Mouse (Mus musculus): ENCODE measurements around the gene Defa31. TPM values are rescaled to one million over a fixed set of nuclear protein-coding genes. Genes with fewer than 3 reads are reported as not detected.
"Not testable (repeated sequence)": the region's sequence is repeated elsewhere in the genome, so short reads cannot be mapped to it uniquely, and the experiment has no call there.

Gene Defa31
- not detected in 2 replicates for polyA plus RNA-seq (2016; fragmentation: Nextera tagmentation; extraction: Ambion mirVana)

DNA sequence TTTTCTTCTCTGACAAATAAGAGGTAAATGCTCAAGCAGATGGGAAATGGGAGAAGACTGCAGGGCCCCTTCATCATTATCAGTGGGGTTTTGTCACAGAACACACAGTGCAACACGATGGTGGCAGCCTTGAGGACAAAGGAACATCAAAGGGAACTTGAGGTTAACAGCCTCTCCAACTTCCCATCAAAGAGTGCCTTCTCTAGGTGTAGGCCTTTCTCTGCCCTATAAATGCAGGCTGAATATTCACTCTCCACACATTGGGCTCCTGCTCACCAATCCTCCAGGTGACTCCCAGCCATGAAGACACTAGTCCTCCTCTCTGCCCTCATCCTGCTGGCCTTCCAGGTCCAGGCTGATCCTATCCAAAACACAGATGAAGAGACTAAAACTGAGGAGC lies at the start of gene Defa31:
Defa31 (plus strand) TSS at position 301 of the 400 bp plus-strand sequence.
- not testable (repeated sequence) for H3K27me3 ChIP-seq; H3K9me3 ChIP-seq; H3K4me2 ChIP-seq (replicated peaks); H3K27ac ChIP-seq (replicated peaks); H3K4me1 ChIP-seq; H3K36me3 ChIP-seq; H3K4me3 ChIP-seq; ATAC-seq (ENCODE audit: low FRiP score, low read depth); H3K9ac ChIP-seq (replicated peaks)
- WGBS, result no CpG with 5 or more reads among the region's 1 CpGs

DNA sequence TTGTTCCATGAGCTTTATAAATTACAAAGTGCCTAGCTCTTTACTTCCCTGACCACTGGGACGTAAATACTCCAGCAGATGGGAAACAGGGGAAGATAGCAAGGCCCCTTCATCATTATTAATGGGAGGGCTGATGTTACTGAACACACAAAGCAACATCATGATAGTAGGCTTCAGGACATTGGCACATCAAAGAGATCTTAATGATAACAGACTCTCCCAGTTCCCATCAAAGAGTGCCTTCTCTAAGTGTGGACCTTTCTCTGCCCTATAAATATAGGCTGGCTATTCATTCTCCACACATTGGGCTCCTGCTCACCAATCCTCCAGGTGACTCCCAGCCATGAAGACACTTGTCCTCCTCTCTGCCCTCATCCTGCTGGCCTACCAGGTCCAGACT lies 29.4 kb upstream of the Defa31 start, which contains the start of gene Defa22:
Defa22 (plus strand) TSS at position 301 of the 400 bp plus-strand sequence.
- not testable (repeated sequence) for H3K4me2 ChIP-seq (replicated peaks); H3K27ac ChIP-seq (replicated peaks); H3K4me1 ChIP-seq; H3K36me3 ChIP-seq; H3K27me3 ChIP-seq; ATAC-seq (ENCODE audit: low FRiP score, low read depth); H3K9ac ChIP-seq (replicated peaks); H3K4me3 ChIP-seq; H3K9me3 ChIP-seq
- no CpG with 5 or more reads among the region's 1 CpGs for WGBS

DNA sequence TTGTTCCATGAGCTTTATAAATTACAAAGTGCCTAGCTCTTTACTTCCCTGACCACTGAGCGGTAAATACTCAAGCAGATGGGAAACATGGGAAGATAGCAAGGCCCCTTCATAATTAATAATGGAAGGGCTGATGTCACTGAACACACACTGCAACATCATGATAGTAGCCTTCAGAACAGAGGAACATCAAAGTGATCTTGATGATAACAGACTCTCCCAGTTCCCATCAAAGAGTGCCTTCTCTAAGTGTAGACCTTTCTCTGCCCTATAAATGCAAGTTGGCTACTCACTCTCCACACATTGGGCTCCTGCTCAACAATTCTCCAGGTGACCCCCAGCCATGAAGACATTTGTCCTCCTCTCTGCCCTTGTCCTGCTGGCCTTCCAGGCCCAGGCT lies 9.8 kb downstream of the Defa31 start, which contains the start of gene Gm15293:
Gm15293 (plus strand) TSS at position 301 of the 400 bp plus-strand sequence.
- H3K27me3 ChIP-seq; H3K36me3 ChIP-seq; ATAC-seq (ENCODE audit: low FRiP score, low read depth); H3K27ac ChIP-seq (replicated peaks); H3K4me1 ChIP-seq; H3K4me2 ChIP-seq (replicated peaks); H3K4me3 ChIP-seq; H3K9ac ChIP-seq (replicated peaks); H3K9me3 ChIP-seq: not testable (repeated sequence)
- WGBS, result no CpG with 5 or more reads among the region's 1 CpGs

Other genes with a start within 250 kb of the Defa31 start
- gene AY761185, start 246.9 kb upstream of the Defa31 start, polyA plus RNA-seq (2016; fragmentation: Nextera tagmentation; extraction: Ambion mirVana), result not detected in 2 replicates
- not detected in 2 replicates for gene Defa21, start 166.1 kb upstream of the Defa31 start, polyA plus RNA-seq (2016; fragmentation: Nextera tagmentation; extraction: Ambion mirVana)
- not detected in 2 replicates for gene Defa23, start 136.6 kb upstream of the Defa31 start, polyA plus RNA-seq (2016; fragmentation: Nextera tagmentation; extraction: Ambion mirVana)
- gene Defa35, start 126.6 kb upstream of the Defa31 start, polyA plus RNA-seq (2016; fragmentation: Nextera tagmentation; extraction: Ambion mirVana), result not detected in 2 replicates
- not detected in 2 replicates for gene Defa25, start 107.2 kb upstream of the Defa31 start, polyA plus RNA-seq (2016; fragmentation: Nextera tagmentation; extraction: Ambion mirVana)
- not detected in 2 replicates for gene Gm14851, start 95.6 kb upstream of the Defa31 start, polyA plus RNA-seq (2016; fragmentation: Nextera tagmentation; extraction: Ambion mirVana)
- gene Defa30, start 57.0 kb upstream of the Defa31 start, polyA plus RNA-seq (2016; fragmentation: Nextera tagmentation; extraction: Ambion mirVana), result not detected in 2 replicates
- gene Defa22, start 29.3 kb upstream of the Defa31 start, polyA plus RNA-seq (2016; fragmentation: Nextera tagmentation; extraction: Ambion mirVana), result not detected in 2 replicates
- gene Gm15293, start 9.9 kb downstream of the Defa31 start, polyA plus RNA-seq (2016; fragmentation: Nextera tagmentation; extraction: Ambion mirVana), result not detected in 2 replicates
- gene Gm15292, start 58.1 kb downstream of the Defa31 start, polyA plus RNA-seq (2016; fragmentation: Nextera tagmentation; extraction: Ambion mirVana), result not detected in 2 replicates
- gene Defa27, start 123.9 kb downstream of the Defa31 start, polyA plus RNA-seq (2016; fragmentation: Nextera tagmentation; extraction: Ambion mirVana), result not detected in 2 replicates
- gene Defa29, start 135.4 kb downstream of the Defa31 start, polyA plus RNA-seq (2016; fragmentation: Nextera tagmentation; extraction: Ambion mirVana), result not detected in 2 replicates
- not detected in 2 replicates for gene Defa2, start 186.9 kb downstream of the Defa31 start, polyA plus RNA-seq (2016; fragmentation: Nextera tagmentation; extraction: Ambion mirVana)
- not detected in 2 replicates for gene Defa33, start 200.2 kb downstream of the Defa31 start, polyA plus RNA-seq (2016; fragmentation: Nextera tagmentation; extraction: Ambion mirVana)
- gene Defa36, start 235.8 kb downstream of the Defa31 start, polyA plus RNA-seq (2016; fragmentation: Nextera tagmentation; extraction: Ambion mirVana), result not detected in 2 replicates

All from midbrain, embryonic 12.5 days (tissue).